8 mouse cellular contexts compared by ENCODE assay signal in genomic region chr9:53990921-53991320, GRCm38 (mm10). TPM values are rescaled to one million over a fixed set of nuclear protein-coding genes. Genes with fewer than 3 reads are reported as not detected.
A peak's percentile ranks its signal among the peaks of the same experiment; 100 is the strongest.
DNase-seq lines count a peak whose midpoint lies in the region; ATAC-seq and TF ChIP-seq lines count a peak whose summit lies in the region.

No protein-coding gene starts in this region.

- no peak overlapping the region for H3K27ac ChIP-seq in ES-E14 (ENCODE audit: insufficient read depth, low read depth, low read length, poor library complexity, severe bottlenecking)
- H3K27ac ChIP-seq in limb, embryonic 12.5 days: no peak overlapping the region
- no peak overlapping the region for H3K27ac ChIP-seq in neural tube, embryonic 11.5 days (ENCODE audit: low read depth, low read length)

- H3K4me1 ChIP-seq in ES-E14 (ENCODE audit: control insufficient read depth in 2 of 2, insufficient read depth in 2 of 2, low read length in 2 of 2, poor library complexity in 1 of 2): peaks cover 0 to 3% of the 10 kb centered on the region in 2 experiments; a peak in 2 of 4 replicates
- H3K4me1 ChIP-seq in limb, embryonic 12.5 days (replicated peaks): no peaks in the 10 kb centered on the region
- H3K4me1 ChIP-seq in neural tube, embryonic 11.5 days (ENCODE audit: control insufficient read depth, insufficient read depth, low read length): no peaks in the 10 kb centered on the region

- no peaks in the 10 kb centered on the region for H3K9me3 ChIP-seq in ES-E14 (ENCODE audit: control insufficient read depth, insufficient read depth, low read depth, low read length)
- no peaks in the 10 kb centered on the region for H3K9me3 ChIP-seq in limb, embryonic 12.5 days
- no peaks in the 10 kb centered on the region for H3K9me3 ChIP-seq in neural tube, embryonic 11.5 days (ENCODE audit: control insufficient read depth, low read length)

- H3K4me2 ChIP-seq in limb, embryonic 12.5 days: no peak overlapping the region
- H3K4me2 ChIP-seq in neural tube, embryonic 11.5 days (ENCODE audit: low read depth): no peak overlapping the region

- peak; percentile 7 for DNase-seq in kidney, adult 18-20 months
- no peak for DNase-seq in kidney, adult 11 months
- DNase-seq in ES-E14 (ENCODE audit: low read depth, low spot score): peak; percentile 55
- DNase-seq in cerebellum, postnatal 14 days: peak; percentile 72 to 75
- DNase-seq in heart, postnatal 4 days: peak; percentile 38
- peak; percentile 57 for DNase-seq in neural tube, embryonic 11.5 days (ENCODE audit: low spot score)
- no peak for DNase-seq in natural killer cell, adult 2 months (ENCODE audit: low spot score in 2 of 2)

- no peak overlapping the region for H3K4me3 ChIP-seq in ES-E14 (ENCODE audit: insufficient read depth in 1 of 2, low read depth in 1 of 2, low read length in 2 of 2, poor library complexity in 1 of 2, severe bottlenecking in 1 of 2)
- no peak overlapping the region for H3K4me3 ChIP-seq in limb, embryonic 12.5 days (replicated peaks)
- no peak overlapping the region for H3K4me3 ChIP-seq in neural tube, embryonic 11.5 days (ENCODE audit: low read depth, low read length)

- 0 out of 2 replicates have a peak, but pooled peaks have one; percentile 31 for ATAC-seq in limb, embryonic 12.5 days (ENCODE audit: insufficient number of reproducible peaks, insufficient read depth, low FRiP score, low TSS enrichment, low read depth)
- peak; percentile 61; the same call in 1 of the 2 replicates for ATAC-seq in neural tube, embryonic 11.5 days (ENCODE audit: insufficient read depth, low FRiP score, low TSS enrichment)

- in situ Hi-C loops in ES-E14 (cut with MboI; ENCODE audit: low sequenced_read_pairs in 2 of 2, unreplicated experiment in 2 of 2): loop anchor here (5.0 to 10.0 kb wide), 2 partner anchors 121 to 124 kb away; no protein-coding TSS in a partner anchor

- H3K9ac ChIP-seq in ES-E14 (ENCODE audit: insufficient read depth, low read depth, low read length, poor library complexity, severe bottlenecking): no peak overlapping the region
- H3K9ac ChIP-seq in limb, embryonic 12.5 days (replicated peaks): no peak overlapping the region
- H3K9ac ChIP-seq in neural tube, embryonic 11.5 days (ENCODE audit: low read length): no peak overlapping the region

- 8% methylated on average over 3 of the region's 3 CpGs for WGBS in limb, embryonic 12.5 days
- WGBS in neural tube, embryonic 11.5 days: 8% methylated on average over 3 of the region's 3 CpGs

- no peaks in the 10 kb centered on the region; the same call in 1 of the 2 replicates for H3K27me3 ChIP-seq in limb, embryonic 12.5 days
- H3K27me3 ChIP-seq in neural tube, embryonic 11.5 days (ENCODE audit: control insufficient read depth, insufficient read depth, low read length): no peaks in the 10 kb centered on the region

- H3K36me3 ChIP-seq in ES-E14 (ENCODE audit: control insufficient read depth, insufficient read depth, low read length, poor library complexity, severe bottlenecking): no peaks in the 10 kb centered on the region
- no peaks in the 10 kb centered on the region for H3K36me3 ChIP-seq in limb, embryonic 12.5 days
- no peaks in the 10 kb centered on the region for H3K36me3 ChIP-seq in neural tube, embryonic 11.5 days (ENCODE audit: control insufficient read depth, insufficient read depth, low read length)

TF ChIP-seq in ES-E14, 5 proteins besides CTCF, POLR2A, EP300 and RAD21:
- TF ChIP-seq ZC3H11A (IDR thresholded peaks at IDR 0.05; ENCODE audit: borderline replicate concordance, low read depth, low read length) (peak; percentile 94), CHD2 (IDR thresholded peaks at IDR 0.05; ENCODE audit: low read depth, low read length) (no peak)

RNA-seq across cellular contexts. Expression of gene Elmod1, which starts 15.8 kb away (rescaled TPM):
- total RNA-seq in ES-E14 (2012; rRNA removed): 0.27 TPM in 1 of 2 replicates, not detected in the other
- under 1 TPM; 0.17 to 0.32 TPM for total RNA-seq in heart, postnatal 4 days (2021)
- polyA plus RNA-seq in limb, embryonic 12.5 days (2016; fragmentation: Nextera tagmentation; extraction: Ambion mirVana): 0.68 and 0.75 TPM in 2 replicates
- polyA plus RNA-seq in neural tube, embryonic 11.5 days (2014; fragmentation: Nextera tagmentation; extraction: Ambion mirVana): 2.7 and 3.6 TPM in 2 replicates

Comparison
In these comparisons a context has a peak if more than half of its experiments do, and no peak if none do; other contexts are left out.
1. DNase-seq: peak in kidney, adult 18-20 months (single experiment), ES-E14 (single experiment), cerebellum, postnatal 14 days (2 of 2), heart, postnatal 4 days (single experiment) and neural tube, embryonic 11.5 days (single experiment); none in kidney, adult 11 months (single experiment) and natural killer cell, adult 2 months (0 of 2).